Mouse (Mus musculus): ENCODE results near the gene Scaf4. TPM values are rescaled to one million over a fixed set of nuclear protein-coding genes. Genes with fewer than 3 reads are reported as not detected.
A peak's percentile ranks its signal among the peaks of the same experiment; 100 is the strongest.

The Scaf4 gene
- polyA plus RNA-seq, 1 experiment = 47.0 TPM

- TF ChIP-seq POLR2A (IDR thresholded peaks at IDR 0.05; ENCODE audit: low read depth, low read length) (no peak), CTCF (IDR thresholded peaks at IDR 0.05; ENCODE audit: extremely low read depth, insufficient read depth, insufficient read length, insufficient replicate concordance) (no peak)
- peaks cover 27% of the 10 kb centered on the region; the same call in 1 of the 2 replicates for H3K4me1 ChIP-seq (ENCODE audit: control insufficient read depth, insufficient read depth, insufficient read length)
Measured at GRCm38 (mm10) chr16:90280515-90280914, 3.8 kb downstream of the Scaf4 start.

GRCm38 (mm10) chr16:90279058-90279457 lies 5.2 kb downstream of the Scaf4 start:
- H3K27me3 ChIP-seq (ENCODE audit: control insufficient read depth, insufficient read depth, low read length) = no peaks in the 10 kb centered on the region
- H3K4me3 ChIP-seq (ENCODE audit: extremely low read depth, insufficient read depth, insufficient read length) = no peak overlapping the region
- H3K36me3 ChIP-seq (ENCODE audit: control insufficient read depth, insufficient read depth, low read length) = no peaks in the 10 kb centered on the region
- peak in 1 of 2 experiments; percentile 27 for DNase-seq (ENCODE audit: low read depth in 1 of 2, low spot score in 2 of 2)
- peaks cover 21% of the 10 kb centered on the region; the same call in 1 of the 2 replicates for H3K4me1 ChIP-seq (ENCODE audit: control insufficient read depth, insufficient read depth, insufficient read length)
- 19% methylated on average over 6 of the region's 6 CpGs for WGBS
- no peak overlapping the region for H3K27ac ChIP-seq (ENCODE audit: insufficient read depth, low read length)
- TF ChIP-seq POLR2A (IDR thresholded peaks at IDR 0.05; ENCODE audit: low read depth, low read length) (no peak), CTCF (IDR thresholded peaks at IDR 0.05; ENCODE audit: extremely low read depth, insufficient read depth, insufficient read length, insufficient replicate concordance) (no peak)

More at GRCm38 (mm10) chr16:90280515-90280914, 3.8 kb downstream of the Scaf4 start:
- no peak overlapping the region for H3K4me3 ChIP-seq (ENCODE audit: extremely low read depth, insufficient read depth, insufficient read length)
- no peaks in the 10 kb centered on the region for H3K36me3 ChIP-seq (ENCODE audit: control insufficient read depth, insufficient read depth, low read length)
- H3K27ac ChIP-seq (ENCODE audit: insufficient read depth, low read length) = no peak overlapping the region
- DNase-seq (ENCODE audit: low read depth in 1 of 2, low spot score in 2 of 2) = no peak
- 66% methylated on average over 2 of the region's 2 CpGs for WGBS
- H3K27me3 ChIP-seq (ENCODE audit: control insufficient read depth, insufficient read depth, low read length) = no peaks in the 10 kb centered on the region

GRCm38 (mm10) chr16:90275521-90275920 lies 8.8 kb downstream of the Scaf4 start:
- no peak overlapping the region for H3K4me3 ChIP-seq (ENCODE audit: extremely low read depth, insufficient read depth, insufficient read length)
- H3K27me3 ChIP-seq (ENCODE audit: control insufficient read depth, insufficient read depth, low read length) = no peaks in the 10 kb centered on the region
- DNase-seq (ENCODE audit: low read depth in 1 of 2, low spot score in 2 of 2) = no peak
- H3K36me3 ChIP-seq (ENCODE audit: control insufficient read depth, insufficient read depth, low read length) = no peaks in the 10 kb centered on the region
- TF ChIP-seq POLR2A (IDR thresholded peaks at IDR 0.05; ENCODE audit: low read depth, low read length) (no peak), CTCF (IDR thresholded peaks at IDR 0.05; ENCODE audit: extremely low read depth, insufficient read depth, insufficient read length, insufficient replicate concordance) (no peak)
- no peak overlapping the region for H3K27ac ChIP-seq (ENCODE audit: insufficient read depth, low read length)
- peaks cover 9% of the 10 kb centered on the region; the same call in 1 of the 2 replicates for H3K4me1 ChIP-seq (ENCODE audit: control insufficient read depth, insufficient read depth, insufficient read length)
- 52% methylated on average over 6 of the region's 6 CpGs for WGBS

GRCm38 (mm10) chr16:90266581-90266980 lies 17.7 kb downstream of the Scaf4 start:
- Histone ChIP-seq H3K4me3 (ENCODE audit: extremely low read depth, insufficient read depth, insufficient read length) (no peak overlapping the region), H3K27me3 (ENCODE audit: control insufficient read depth, insufficient read depth, low read length) (no peaks in the 10 kb centered on the region), H3K4me1 (ENCODE audit: control insufficient read depth, insufficient read depth, insufficient read length) (no peaks in the 10 kb centered on the region), H3K27ac (ENCODE audit: insufficient read depth, low read length) (no peak overlapping the region), H3K36me3 (ENCODE audit: control insufficient read depth, insufficient read depth, low read length) (peaks cover 2% of the 10 kb centered on the region)
- TF ChIP-seq POLR2A (IDR thresholded peaks at IDR 0.05; ENCODE audit: low read depth, low read length) = no peak
- no peak for TF ChIP-seq CTCF (IDR thresholded peaks at IDR 0.05; ENCODE audit: extremely low read depth, insufficient read depth, insufficient read length, insufficient replicate concordance)
- DNase-seq (ENCODE audit: low read depth in 1 of 2, low spot score in 2 of 2) = no peak
- WGBS = 31% methylated on average over 1 of the region's 1 CpGs

- DNase-seq (ENCODE audit: low read depth in 1 of 2, low spot score in 2 of 2) = no peak
- H3K4me1 ChIP-seq (ENCODE audit: control insufficient read depth, insufficient read depth, insufficient read length) = no peaks in the 10 kb centered on the region
- H3K4me3 ChIP-seq (ENCODE audit: extremely low read depth, insufficient read depth, insufficient read length) = no peak overlapping the region
- 80% methylated on average over 1 of the region's 1 CpGs for WGBS
- H3K27me3 ChIP-seq (ENCODE audit: control insufficient read depth, insufficient read depth, low read length) = no peaks in the 10 kb centered on the region
- H3K36me3 ChIP-seq (ENCODE audit: control insufficient read depth, insufficient read depth, low read length) = peaks cover 3% of the 10 kb centered on the region
- TF ChIP-seq POLR2A (IDR thresholded peaks at IDR 0.05; ENCODE audit: low read depth, low read length) (no peak), CTCF (IDR thresholded peaks at IDR 0.05; ENCODE audit: extremely low read depth, insufficient read depth, insufficient read length, insufficient replicate concordance) (no peak)
- no peak overlapping the region for H3K27ac ChIP-seq (ENCODE audit: insufficient read depth, low read length)
Measured at GRCm38 (mm10) chr16:90265106-90265505, 19.2 kb downstream of the Scaf4 start.

GRCm38 (mm10) chr16:90264021-90264420 lies 20.3 kb downstream of the Scaf4 start:
- TF ChIP-seq CTCF (IDR thresholded peaks at IDR 0.05; ENCODE audit: extremely low read depth, insufficient read depth, insufficient read length, insufficient replicate concordance) (no peak), POLR2A (IDR thresholded peaks at IDR 0.05; ENCODE audit: low read depth, low read length) (no peak)
- H3K36me3 ChIP-seq (ENCODE audit: control insufficient read depth, insufficient read depth, low read length) = peaks cover 7% of the 10 kb centered on the region
- no peaks in the 10 kb centered on the region for H3K27me3 ChIP-seq (ENCODE audit: control insufficient read depth, insufficient read depth, low read length)
- H3K4me3 ChIP-seq (ENCODE audit: extremely low read depth, insufficient read depth, insufficient read length) = no peak overlapping the region
- 82% methylated on average over 5 of the region's 5 CpGs for WGBS
- H3K27ac ChIP-seq (ENCODE audit: insufficient read depth, low read length) = no peak overlapping the region
- H3K4me1 ChIP-seq (ENCODE audit: control insufficient read depth, insufficient read depth, insufficient read length) = peaks cover 3% of the 10 kb centered on the region; the same call in 1 of the 2 replicates
- DNase-seq (ENCODE audit: low read depth in 1 of 2, low spot score in 2 of 2) = no peak

- H3K36me3 ChIP-seq (ENCODE audit: control insufficient read depth, insufficient read depth, low read length) = peaks cover 20% of the 10 kb centered on the region
Measured at GRCm38 (mm10) chr16:90261791-90262190, 22.5 kb downstream of the Scaf4 start.

More at GRCm38 (mm10) chr16:90261791-90262190, 22.5 kb downstream of the Scaf4 start:
- Histone ChIP-seq H3K27ac (ENCODE audit: insufficient read depth, low read length) (no peak overlapping the region), H3K4me3 (ENCODE audit: extremely low read depth, insufficient read depth, insufficient read length) (no peak overlapping the region), H3K4me1 (ENCODE audit: control insufficient read depth, insufficient read depth, insufficient read length) (peaks cover 3% of the 10 kb centered on the region; the same call in 1 of the 2 replicates), H3K27me3 (ENCODE audit: control insufficient read depth, insufficient read depth, low read length) (no peaks in the 10 kb centered on the region)
- DNase-seq (ENCODE audit: low read depth in 1 of 2, low spot score in 2 of 2) = no peak
- no peak for TF ChIP-seq CTCF (IDR thresholded peaks at IDR 0.05; ENCODE audit: extremely low read depth, insufficient read depth, insufficient read length, insufficient replicate concordance)
- TF ChIP-seq POLR2A (IDR thresholded peaks at IDR 0.05; ENCODE audit: low read depth, low read length) = no peak
- 96% methylated on average over 2 of the region's 2 CpGs for WGBS
